Mouse (Mus musculus) thymus, adult 2 months (tissue): ENCODE results near the gene Defb36.

Experiments used
- CTCF ChIP-seq: fragments of 200-500 bp; IDR thresholded peaks from 2 replicates; pipeline ENCODE4 v1.5.1; 2012; ENCODE audit warnings: mild to moderate bottlenecking, control low read depth, low read length, moderate library complexity, borderline replicate concordance; ENCODE audit not compliant: control insufficient read depth, poor library complexity, insufficient read depth; ENCODE audit errors: extremely low read depth
- POLR2A ChIP-seq: fragments of 200-500 bp; IDR thresholded peaks from 2 replicates; pipeline ENCODE4 v1.6.1; 2012; ENCODE audit warnings: mild to moderate bottlenecking, low read length, control low read depth, moderate library complexity; ENCODE audit not compliant: control insufficient read depth, poor library complexity, insufficient read depth; ENCODE audit errors: extremely low read depth

GRCm38 (mm10) chr2:152608719-152609118 lies 4.6 kb downstream of the Defb36 start:
- no peak for TF ChIP-seq POLR2A
- no peak for TF ChIP-seq CTCF
